Mouse (Mus musculus) hindbrain, embryonic 14.5 days (tissue): ENCODE measurements at regions not wholly inside any gene's neighbourhood (a gene's known extent, or its start where the extent isn't known, plus 50 kb on each side); places are given as distances from the start of the nearest gene placed in this dataset.

Experiments used
- ATAC-seq: fragments of 200-750 bp; cut with Nextera tagmentation; 2 replicates; pipeline ENCODE4 v1.8.0; 2017; ENCODE audit warnings: moderate number of reproducible peaks, mild to moderate bottlenecking, moderate TSS enrichment, moderate library complexity; ENCODE audit not compliant: low FRiP score
- DNase-seq: peaks from one replicate; pipeline ENCODE4 v3.0.0-alpha.2; 2015; ENCODE audit warnings: low spot score
- H3K27ac ChIP-seq: fragments of 300-500 bp; sonication (generic); 2 replicates; pipeline ENCODE4 v1.5.1; 2014; ENCODE audit warnings: mild to moderate bottlenecking, moderate library complexity
- H3K27me3 ChIP-seq: fragments of 300-500 bp; sonication (generic); 2 replicates; pipeline ENCODE4 v1.6.1; 2014; ENCODE audit warnings: mild to moderate bottlenecking, low read length, mixed read lengths; ENCODE audit not compliant: control insufficient read depth, insufficient read depth
- H3K36me3 ChIP-seq: fragments of 300-500 bp; sonication (generic); replicated peaks from 2 replicates; pipeline ENCODE4 v1.6.1; 2014; ENCODE audit not compliant: control insufficient read depth, insufficient read depth
- H3K4me1 ChIP-seq: fragments of 300-500 bp; sonication (generic); replicated peaks from 2 replicates; pipeline ENCODE4 v1.6.1; 2014; ENCODE audit warnings: antibody characterized with exemption, low read length, mixed read lengths; ENCODE audit not compliant: control insufficient read depth, insufficient read depth
- H3K4me2 ChIP-seq: fragments of 300-500 bp; sonication (generic); replicated peaks from 2 replicates; pipeline ENCODE4 v1.6.1; 2014; ENCODE audit warnings: mild to moderate bottlenecking, moderate library complexity
- H3K4me3 ChIP-seq: fragments of 300-500 bp; sonication (generic); replicated peaks from 2 replicates; pipeline ENCODE4 v1.5.1; 2014; ENCODE audit warnings: mild to moderate bottlenecking, low read length
- H3K9ac ChIP-seq: fragments of 300-500 bp; sonication (generic); 2 replicates; pipeline ENCODE4 v1.6.1; 2014
- H3K9me3 ChIP-seq: fragments of 300-500 bp; sonication (generic); 2 replicates; pipeline ENCODE4 v1.6.1; 2016; ENCODE audit warnings: low read length; ENCODE audit not compliant: control insufficient read depth
- WGBS: fragments of 180-500 bp; shearing (Covaris S2); extraction: QIAGEN DNeasy Blood & Tissue Kit; methylation state at CpG from one replicate; pipeline ENCODE4 v1.1.7; 2014; 5-methylcytosine and 5-hydroxymethylcytosine counted together

GRCm38 (mm10) chr6:51076861-51077768 is 355.4 kb upstream of the Nfe2l3 start:
- no peak overlapping the region for H3K4me2 ChIP-seq
- no peaks in the 10 kb centered on the region for H3K27me3 ChIP-seq
- ATAC-seq (peak; percentile 69), DNase-seq (peak; percentile 62)
- no peak overlapping the region for H3K9ac ChIP-seq
- no peaks in the 10 kb centered on the region for H3K9me3 ChIP-seq
- peak overlapping the region; percentile 77 for H3K27ac ChIP-seq
- 38% methylated on average over 21 of the region's 21 CpGs for WGBS
- no peak overlapping the region for H3K4me3 ChIP-seq
- H3K4me1 ChIP-seq, result peaks cover 25% of the 10 kb centered on the region
- H3K36me3 ChIP-seq, result no peaks in the 10 kb centered on the region

GRCm38 (mm10) chr6:51077769-51078096 is 354.7 kb upstream of the Nfe2l3 start:
- Histone ChIP-seq H3K9ac (no peak overlapping the region), H3K27ac (peak overlapping the region; percentile 77), H3K4me1 (peaks cover 25% of the 10 kb centered on the region), H3K9me3 (no peaks in the 10 kb centered on the region), H3K4me2 (0 out of 2 replicates have a peak overlapping the region, but pooled peaks have one; percentile 7), H3K36me3 (no peaks in the 10 kb centered on the region), H3K27me3 (no peaks in the 10 kb centered on the region), H3K4me3 (no peak overlapping the region)
- no peak for DNase-seq
- 43% methylated on average over 6 of the region's 6 CpGs for WGBS
- peak; percentile 34; the same call in 1 of the 2 replicates for ATAC-seq

- no peak overlapping the region for H3K4me2 ChIP-seq
- peak overlapping the region; percentile 77 for H3K27ac ChIP-seq
- no peak for DNase-seq
- peaks cover 25% of the 10 kb centered on the region for H3K4me1 ChIP-seq
- no peaks in the 10 kb centered on the region for H3K36me3 ChIP-seq
- no peak overlapping the region for H3K4me3 ChIP-seq
- no peaks in the 10 kb centered on the region for H3K9me3 ChIP-seq
- H3K27me3 ChIP-seq, result no peaks in the 10 kb centered on the region
- ATAC-seq, result no peak
- no peak overlapping the region for H3K9ac ChIP-seq
- 47% methylated on average over 11 of the region's 11 CpGs for WGBS
Observed at GRCm38 (mm10) chr6:51078353-51078966, 354.0 kb upstream of the Nfe2l3 start.

- ATAC-seq (no peak), DNase-seq (no peak)
- H3K4me1 ChIP-seq, result peaks cover 25% of the 10 kb centered on the region
- peak overlapping the region; percentile 9; the same call in 1 of the 2 replicates for H3K27ac ChIP-seq
- H3K4me2 ChIP-seq, result no peak overlapping the region
- 87% methylated on average over 5 of the region's 5 CpGs for WGBS
- no peaks in the 10 kb centered on the region for H3K36me3 ChIP-seq
- no peak overlapping the region for H3K9ac ChIP-seq
- no peaks in the 10 kb centered on the region for H3K9me3 ChIP-seq
- H3K27me3 ChIP-seq, result no peaks in the 10 kb centered on the region
- H3K4me3 ChIP-seq, result no peak overlapping the region
Observed at GRCm38 (mm10) chr6:51078967-51079355, 353.5 kb upstream of the Nfe2l3 start.

- H3K27me3 ChIP-seq, result no peaks in the 10 kb centered on the region
- no peak overlapping the region for H3K27ac ChIP-seq
- H3K9ac ChIP-seq, result no peak overlapping the region
- H3K4me3 ChIP-seq, result no peak overlapping the region
- H3K9me3 ChIP-seq, result no peaks in the 10 kb centered on the region
- 91% methylated on average over 5 of the region's 5 CpGs for WGBS
- no peaks in the 10 kb centered on the region for H3K36me3 ChIP-seq
- no peak for DNase-seq
- peaks cover 25% of the 10 kb centered on the region for H3K4me1 ChIP-seq
- no peak overlapping the region for H3K4me2 ChIP-seq
- ATAC-seq, result no peak
Observed at GRCm38 (mm10) chr6:51081056-51081455, 351.4 kb upstream of the Nfe2l3 start.

- no peak for ATAC-seq
- Histone ChIP-seq H3K4me1 (no peaks in the 10 kb centered on the region), H3K36me3 (no peaks in the 10 kb centered on the region), H3K27ac (no peak overlapping the region), H3K4me3 (no peak overlapping the region), H3K4me2 (no peak overlapping the region), H3K27me3 (no peaks in the 10 kb centered on the region), H3K9me3 (no peaks in the 10 kb centered on the region), H3K9ac (no peak overlapping the region)
- WGBS, result 85% methylated on average over 9 of the region's 9 CpGs
- DNase-seq, result no peak
Observed at GRCm38 (mm10) chr6:51084656-51085055, 347.8 kb upstream of the Nfe2l3 start.

- Histone ChIP-seq H3K9me3 (no peaks in the 10 kb centered on the region), H3K4me3 (no peak overlapping the region), H3K36me3 (no peaks in the 10 kb centered on the region), H3K27me3 (no peaks in the 10 kb centered on the region), H3K27ac (no peak overlapping the region), H3K4me1 (no peaks in the 10 kb centered on the region), H3K4me2 (no peak overlapping the region), H3K9ac (no peak overlapping the region)
- DNase-seq (no peak), ATAC-seq (no peak)
- WGBS, result 64% methylated on average over 2 of the region's 2 CpGs
Observed at GRCm38 (mm10) chr6:51085547-51085946, 346.9 kb upstream of the Nfe2l3 start.

- no peak overlapping the region for H3K9ac ChIP-seq
- H3K27ac ChIP-seq, result no peak overlapping the region
- H3K9me3 ChIP-seq, result no peaks in the 10 kb centered on the region
- H3K27me3 ChIP-seq, result no peaks in the 10 kb centered on the region
- no peak overlapping the region for H3K4me2 ChIP-seq
- WGBS, result 95% methylated on average over 4 of the region's 4 CpGs
- H3K4me3 ChIP-seq, result no peak overlapping the region
- H3K36me3 ChIP-seq, result no peaks in the 10 kb centered on the region
- H3K4me1 ChIP-seq, result no peaks in the 10 kb centered on the region
- DNase-seq (no peak), ATAC-seq (no peak)
Observed at GRCm38 (mm10) chr6:51086347-51086746, 346.1 kb upstream of the Nfe2l3 start.

GRCm38 (mm10) chr6:51087806-51088205 is 344.7 kb upstream of the Nfe2l3 start:
- no peak for ATAC-seq
- Histone ChIP-seq H3K4me3 (no peak overlapping the region), H3K9ac (no peak overlapping the region), H3K36me3 (no peaks in the 10 kb centered on the region), H3K9me3 (no peaks in the 10 kb centered on the region), H3K27ac (no peak overlapping the region), H3K4me1 (no peaks in the 10 kb centered on the region), H3K4me2 (no peak overlapping the region), H3K27me3 (no peaks in the 10 kb centered on the region)
- DNase-seq, result no peak
- 70% methylated on average over 2 of the region's 2 CpGs for WGBS
